Mouse (Mus musculus) CH12.LX (cell line): ENCODE measurements around the gene Aurkaip1. TPM values are rescaled to one million over a fixed set of nuclear protein-coding genes. Genes with fewer than 3 reads are reported as not detected.

Experiments used
- DNase-seq: peaks from one replicate; pipeline ENCODE4 v3.0.0-alpha.2; 2013; ENCODE audit errors: extremely low read depth
- H3K27ac ChIP-seq: 2 replicates; pipeline ENCODE4 v1.5.1; 2012; ENCODE audit warnings: low read depth, mild to moderate bottlenecking, control low read depth, moderate library complexity; ENCODE audit not compliant: insufficient read depth
- H3K27me3 ChIP-seq: replicated peaks from 2 replicates; pipeline ENCODE3; 2012; ENCODE audit warnings: inconsistent platforms
- H3K36me3 ChIP-seq, 2 experiments: replicated peaks in 1 of 2; 2 replicates each; pipeline versions ENCODE3 to v1.6.1; 2012; ENCODE audit warnings: inconsistent platforms in 1 of 2, low read length in 1 of 2, mild to moderate bottlenecking in 1 of 2, mixed read lengths in 1 of 2, moderate library complexity in 1 of 2; ENCODE audit not compliant: control insufficient read depth in 1 of 2, insufficient read depth in 1 of 2
- H3K4me1 ChIP-seq, 2 experiments: 2 replicates each; pipeline ENCODE4 v1.6.1; 2012; ENCODE audit warnings: inconsistent platforms in 1 of 2, moderate library complexity in 1 of 2; ENCODE audit not compliant: insufficient read depth in 2 of 2, control insufficient read depth in 1 of 2
- H3K4me2 ChIP-seq: 2 replicates; pipeline ENCODE4 v1.6.1; 2012; ENCODE audit warnings: low read depth, mild to moderate bottlenecking, control low read depth; ENCODE audit not compliant: poor library complexity, insufficient read depth, severe bottlenecking
- H3K4me3 ChIP-seq, 3 experiments: fragments of 150-350 bp in 1 of 3; sonication (generic) in 1 of 3; replicated peaks in 1 of 3; 2 replicates each; pipeline versions ENCODE3 to v1.5.1; 2011 to 2012; ENCODE audit warnings: low read depth in 2 of 3, low read length in 2 of 3, mild to moderate bottlenecking in 2 of 3, moderate library complexity in 2 of 3, control low read depth in 1 of 3, improper control_type of control experiment in 1 of 3, inconsistent platforms in 1 of 3, mixed read lengths in 1 of 3; ENCODE audit not compliant: poor library complexity in 1 of 3
- H3K79me2 ChIP-seq: replicated peaks from 2 replicates; pipeline ENCODE4 v1.6.1; 2012; ENCODE audit warnings: mild to moderate bottlenecking, moderate library complexity; ENCODE audit not compliant: control insufficient read depth, poor library complexity, insufficient read depth, severe bottlenecking; ENCODE audit errors: extremely low read depth
- H3K9ac ChIP-seq: 2 replicates; pipeline ENCODE4 v1.6.1; 2012; ENCODE audit warnings: low read depth, mild to moderate bottlenecking, control low read depth, moderate library complexity; ENCODE audit not compliant: insufficient read depth
- H3K9me3 ChIP-seq: replicated peaks from 2 replicates; pipeline ENCODE3; 2012; ENCODE audit warnings: low read length, inconsistent platforms, mixed read lengths
- BHLHE40 ChIP-seq: IDR thresholded peaks from 2 replicates; pipeline ENCODE4 v1.6.1; 2011; ENCODE audit warnings: mild to moderate bottlenecking, low read depth, low read length, improper control_type of control experiment
- CTCF ChIP-seq, 2 experiments: IDR thresholded peaks in 1 of 2; conservative IDR thresholded peaks in 1 of 2; 2 replicates each; pipeline ENCODE4 v1.5.1; 2011 to 2012; ENCODE audit warnings: low read depth in 2 of 2, low read length in 2 of 2, improper control_type of control experiment in 1 of 2, inconsistent platforms in 1 of 2, mild to moderate bottlenecking in 1 of 2, moderate library complexity in 1 of 2
- EP300 ChIP-seq: IDR thresholded peaks from 2 replicates; pipeline ENCODE4 v1.6.1; 2011; ENCODE audit warnings: low read length, improper control_type of control experiment
- GABPA ChIP-seq: IDR thresholded peaks from 2 replicates; pipeline ENCODE4 v1.6.1; 2012; ENCODE audit warnings: low read depth, low read length, improper control_type of control experiment, inconsistent platforms; ENCODE audit not compliant: insufficient replicate concordance
- IRF4 ChIP-seq: IDR thresholded peaks from 2 replicates; pipeline ENCODE4 v1.6.1; 2014; ENCODE audit warnings: low read depth, mild to moderate bottlenecking, inconsistent platforms, low read length, improper control_type of control experiment
- JUND ChIP-seq: conservative IDR thresholded peaks from 2 replicates; pipeline ENCODE4 v1.6.1; 2011; ENCODE audit warnings: low read depth, low read length, improper control_type of control experiment
- MAFK ChIP-seq: IDR thresholded peaks from 2 replicates; pipeline ENCODE4 v1.6.1; 2011; ENCODE audit warnings: low read length, improper control_type of control experiment; ENCODE audit not compliant: insufficient replicate concordance
- MAX ChIP-seq: IDR thresholded peaks from 2 replicates; pipeline ENCODE4 v1.6.1; 2011; ENCODE audit warnings: low read length, improper control_type of control experiment
- MYC ChIP-seq: IDR thresholded peaks from 2 replicates; pipeline ENCODE4 v1.6.1; 2011; ENCODE audit warnings: low read depth, mild to moderate bottlenecking, improper control_type of control experiment, low read length
- POLR2AphosphoS2 ChIP-seq: IDR thresholded peaks from 2 replicates; pipeline ENCODE4 v1.6.1; 2011; ENCODE audit warnings: low read depth, low read length, improper control_type of control experiment
- SIN3A ChIP-seq: IDR thresholded peaks from 2 replicates; pipeline ENCODE4 v1.6.1; 2012; ENCODE audit warnings: low read length, improper control_type of control experiment, inconsistent platforms
- SMC3 ChIP-seq: IDR thresholded peaks from 2 replicates; pipeline ENCODE4 v1.6.1; 2011; ENCODE audit warnings: low read depth, low read length, improper control_type of control experiment
- USF2 ChIP-seq: conservative IDR thresholded peaks from 2 replicates; pipeline ENCODE4 v1.6.1; 2011; ENCODE audit warnings: low read depth, low read length, improper control_type of control experiment
- ZKSCAN1 ChIP-seq: IDR thresholded peaks from 2 replicates; pipeline ENCODE4 v1.6.1; 2012; ENCODE audit warnings: low read depth, inconsistent platforms, low read length, improper control_type of control experiment, borderline replicate concordance
- ZMIZ1 ChIP-seq: IDR thresholded peaks from 2 replicates; pipeline ENCODE4 v1.6.1; 2012; ENCODE audit warnings: low read depth, mild to moderate bottlenecking, inconsistent platforms, low read length, improper control_type of control experiment
- dilution Hi-C: fragments of 300-500 bp; cut with MboI; formaldehyde crosslinking; loops from 2 replicates; pipeline ENCODE4 v1.14.3; 2020; ENCODE audit warnings: low sequenced_read_pairs; ENCODE audit not compliant: extremely low pct_unique_long_range_greater_than_20kb, extremely low pct_ligation_motif_present
- in situ Hi-C: fragments of 300-500 bp; cut with MboI; formaldehyde crosslinking; loops from 3 replicates; pipeline ENCODE4 v1.14.3; 2019; ENCODE audit warnings: low sequenced_read_pairs, low pct_ligation_motif_present, low pct_unique_long_range_greater_than_20kb, mixed read lengths
- polyA plus RNA-seq: library from polyadenylated mRNA; unstranded; fragments of >175 nt; gene quantifications from 2 replicates; pipeline ENCODE4 v1.2.1, GENCODE M21; 2012; ENCODE audit warnings: low read depth; ENCODE audit not compliant: insufficient read length
- total RNA-seq, 2 experiments: library from RNA; depleted of rRNA; stranded (reverse); fragments of 300-350 nt in 1 of 2; fragments of >200 nt in 1 of 2; gene quantifications; 2 replicates each; pipeline ENCODE4 v1.2.3; 2012 to 2014

The Aurkaip1 gene
- total and polyA plus RNA-seq, 3 experiments: 141 to 162 (median 149) TPM

GRCm38 (mm10) chr4:155829866-155830265 lies 1.2 kb upstream of the Aurkaip1 start:
- no peak overlapping the region for H3K4me3 ChIP-seq
- peaks cover 20% of the 10 kb centered on the region for H3K79me2 ChIP-seq
- no peak overlapping the region for H3K27ac ChIP-seq
- H3K4me2 ChIP-seq: no peak overlapping the region
- no peak for DNase-seq
- H3K9ac ChIP-seq: no peak overlapping the region
- no peak for TF ChIP-seq ZMIZ1
- no peak for TF ChIP-seq MYC
- TF ChIP-seq MAFK: no peak
- TF ChIP-seq MAX: no peak
- no peak for TF ChIP-seq POLR2AphosphoS2
- TF ChIP-seq ZKSCAN1: no peak
- dilution Hi-C loops: no loop called here
- no peaks in the 10 kb centered on the region for H3K27me3 ChIP-seq
- H3K36me3 ChIP-seq: peaks cover 17 to 65% of the 10 kb centered on the region in 2 experiments
- H3K9me3 ChIP-seq: no peaks in the 10 kb centered on the region
- in situ Hi-C loops: loop anchor here (10.0 kb wide), 1 partner anchor 115 kb away; the partner anchor contains the start of gene Ube2j2
- peaks cover 7 to 29% of the 10 kb centered on the region in 2 experiments for H3K4me1 ChIP-seq

GRCm38 (mm10) chr4:155830596-155830995 lies 476 bp upstream of the Aurkaip1 start:
- Histone ChIP-seq H3K9me3 (no peaks in the 10 kb centered on the region), H3K36me3 (peaks cover 11 to 62% of the 10 kb centered on the region in 2 experiments), H3K9ac (no peak overlapping the region), H3K4me2 (no peak overlapping the region; the same call in 1 of the 2 replicates), H3K79me2 (peaks cover 20% of the 10 kb centered on the region), H3K27ac (no peak overlapping the region), H3K4me3 (no peak overlapping the region), H3K27me3 (no peaks in the 10 kb centered on the region), H3K4me1 (peaks cover 7 to 29% of the 10 kb centered on the region in 2 experiments)
- in situ Hi-C loops: loop anchor here (10.0 kb wide), 1 partner anchor 114 kb away; the partner anchor contains the start of gene Ube2j2
- no peak for DNase-seq
- dilution Hi-C loops: no loop called here
- peak; percentile 34; the same call in 1 of the 2 replicates for TF ChIP-seq MYC
- TF ChIP-seq USF2: no peak
- TF ChIP-seq, all 38 proteins: peak for 1

GRCm38 (mm10) chr4:155831831-155832230 lies 759 bp downstream of the Aurkaip1 start:
- peak overlapping the region; percentile 52; the same call in 1 of the 2 replicates for H3K4me2 ChIP-seq
- H3K9me3 ChIP-seq: no peaks in the 10 kb centered on the region
- H3K4me3 ChIP-seq: peak overlapping the region; percentile 80 to 90 (median 88)
- H3K36me3 ChIP-seq: peaks cover 9 to 50% of the 10 kb centered on the region in 2 experiments
- no peaks in the 10 kb centered on the region for H3K27me3 ChIP-seq
- H3K79me2 ChIP-seq: peaks cover 20% of the 10 kb centered on the region
- dilution Hi-C loops (no loop called here), in situ Hi-C loops (loop anchor here (10.0 kb wide), 1 partner anchor 113 kb away; the partner anchor contains the start of gene Ube2j2)
- H3K4me1 ChIP-seq: peaks cover 7 to 29% of the 10 kb centered on the region in 2 experiments
- peak overlapping the region; percentile 48 for H3K27ac ChIP-seq
- DNase-seq: no peak
- H3K9ac ChIP-seq: peak overlapping the region; percentile 83
- TF ChIP-seq CTCF (conservative IDR thresholded peaks at IDR 0.05 in 1 of 2, IDR thresholded peaks at IDR 0.05 in 1 of 2; ENCODE audit: low read depth in 2 of 2, low read length in 2 of 2) (no peak), ZMIZ1 (no peak), SMC3 (no peak), POLR2AphosphoS2 (no peak), EP300 (no peak), GABPA (no peak), SIN3A (no peak), ZKSCAN1 (no peak), BHLHE40 (no peak), IRF4 (no peak), JUND (no peak)
